Mouse (Mus musculus) kidney, postnatal 4 days (tissue): ENCODE measurements at regions not wholly inside any gene's neighbourhood (a gene's known extent, or its start where the extent isn't known, plus 50 kb on each side); places are given as distances from the start of the nearest gene placed in this dataset.

Source experiments
- DNase-seq, 2 experiments: peaks; one replicate each; pipeline ENCODE4 v3.0.0; 2021; ENCODE audit warnings: mixed read lengths in 2 of 2

DNA sequence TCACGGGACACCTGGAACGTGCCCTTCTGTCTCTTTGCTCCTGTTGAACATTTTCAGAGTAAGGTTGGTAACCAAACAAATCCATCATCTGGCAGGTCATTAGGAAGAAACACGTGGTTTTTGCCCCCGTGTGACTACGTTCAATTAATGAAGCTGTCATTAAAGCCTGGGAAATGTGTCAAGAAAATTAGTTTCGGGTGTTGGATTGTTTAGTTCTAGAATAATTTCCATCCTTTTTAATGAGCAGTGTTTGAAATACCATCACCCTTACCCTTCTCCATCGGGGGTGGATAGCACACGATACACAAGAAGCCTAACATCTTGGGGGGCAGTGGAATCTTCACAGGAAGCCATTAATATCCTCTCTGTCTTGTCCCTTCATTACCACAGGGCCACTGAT lies 107.7 kb downstream of the Far1 start:
- no peak for DNase-seq

DNA sequence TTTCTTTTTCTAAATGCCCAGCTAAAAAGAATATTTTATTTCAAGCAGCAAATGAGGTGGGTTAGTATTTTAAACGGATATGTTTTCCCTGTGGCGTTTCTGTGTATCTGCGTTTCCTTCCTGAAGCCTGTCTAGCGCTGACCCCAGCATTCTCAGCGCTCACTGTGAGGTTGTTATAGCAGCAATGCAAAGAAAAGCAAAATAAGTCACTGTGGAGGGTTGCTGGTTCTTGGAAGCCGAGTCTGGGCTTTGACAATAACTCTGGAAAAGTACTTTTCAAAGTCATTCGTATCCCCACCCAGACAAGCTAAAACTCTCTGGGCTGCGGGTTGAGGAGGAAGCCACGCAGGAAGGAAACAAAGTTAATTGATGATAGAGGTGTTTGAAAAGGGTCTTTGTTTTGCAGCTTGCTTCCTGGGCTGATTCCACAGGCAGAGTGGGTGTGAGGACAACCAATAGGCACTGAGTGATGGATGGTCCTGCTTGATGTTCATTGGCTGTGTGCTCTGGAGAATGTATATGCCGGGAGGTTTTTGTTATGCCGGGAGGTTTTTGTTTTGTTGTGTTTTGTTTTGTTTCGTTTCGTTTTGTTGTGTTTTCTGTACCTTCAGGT lies 108.4 kb downstream of the Far1 start:
- no peak for DNase-seq

DNA sequence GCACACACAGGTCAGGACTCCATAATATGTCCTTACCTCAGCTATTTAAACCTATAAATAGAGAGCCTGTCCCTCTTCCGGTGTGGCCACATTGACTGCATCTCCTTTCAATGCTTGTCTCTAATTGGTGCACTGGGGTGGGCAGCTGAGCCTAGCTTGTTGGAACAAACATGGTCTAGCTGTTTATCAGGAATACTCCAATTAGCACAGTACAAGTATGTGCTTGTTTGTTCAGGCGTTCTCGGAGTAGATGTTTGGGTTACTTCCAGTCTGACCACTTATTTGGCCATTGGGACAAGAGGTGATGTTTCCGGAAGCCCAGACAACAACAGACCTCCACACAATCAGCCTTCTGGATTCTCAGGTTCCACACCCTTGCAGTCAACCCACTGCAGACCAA lies 109.7 kb downstream of the Far1 start:
- DNase-seq = no peak

DNA sequence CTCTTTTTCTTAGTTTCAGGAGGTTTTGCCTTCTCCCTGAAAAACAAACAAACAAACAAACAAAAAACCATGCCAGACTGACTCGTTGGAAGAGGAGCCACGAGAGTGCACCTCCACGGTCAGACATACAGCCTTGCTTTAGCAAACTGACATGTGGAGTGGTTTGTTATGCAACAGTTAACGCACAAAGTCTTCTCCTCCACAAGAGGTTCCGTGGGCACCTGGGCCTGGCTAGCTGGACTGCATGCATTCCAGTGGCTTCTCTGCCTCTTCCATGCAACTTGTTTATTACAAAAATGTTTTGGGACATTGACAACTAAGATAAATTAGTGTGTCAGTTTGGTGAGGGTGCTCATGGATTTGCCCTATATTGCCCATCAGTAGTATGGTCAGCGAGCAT lies 110.3 kb downstream of the Far1 start:
- no peak for DNase-seq

DNA sequence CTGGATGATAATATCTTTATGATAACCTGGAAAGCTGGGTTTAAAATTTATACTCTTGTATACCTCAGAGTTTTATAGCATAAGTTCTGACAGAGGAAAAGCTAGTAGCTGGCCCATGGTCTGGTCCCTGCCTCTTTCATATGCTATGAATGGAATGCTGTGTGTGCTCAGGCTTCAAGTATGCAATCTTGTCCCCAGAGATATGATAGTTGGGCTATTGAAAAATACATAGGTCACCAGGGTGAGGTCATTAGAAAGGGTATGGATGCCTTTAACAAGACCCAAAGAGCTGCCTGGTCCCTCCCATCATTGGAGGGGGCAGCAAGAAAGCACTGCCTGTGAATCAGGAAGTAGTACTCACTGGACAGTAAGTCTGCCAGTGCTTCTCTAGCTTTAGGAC lies 113.1 kb downstream of the Far1 start:
- DNase-seq = no peak

DNA sequence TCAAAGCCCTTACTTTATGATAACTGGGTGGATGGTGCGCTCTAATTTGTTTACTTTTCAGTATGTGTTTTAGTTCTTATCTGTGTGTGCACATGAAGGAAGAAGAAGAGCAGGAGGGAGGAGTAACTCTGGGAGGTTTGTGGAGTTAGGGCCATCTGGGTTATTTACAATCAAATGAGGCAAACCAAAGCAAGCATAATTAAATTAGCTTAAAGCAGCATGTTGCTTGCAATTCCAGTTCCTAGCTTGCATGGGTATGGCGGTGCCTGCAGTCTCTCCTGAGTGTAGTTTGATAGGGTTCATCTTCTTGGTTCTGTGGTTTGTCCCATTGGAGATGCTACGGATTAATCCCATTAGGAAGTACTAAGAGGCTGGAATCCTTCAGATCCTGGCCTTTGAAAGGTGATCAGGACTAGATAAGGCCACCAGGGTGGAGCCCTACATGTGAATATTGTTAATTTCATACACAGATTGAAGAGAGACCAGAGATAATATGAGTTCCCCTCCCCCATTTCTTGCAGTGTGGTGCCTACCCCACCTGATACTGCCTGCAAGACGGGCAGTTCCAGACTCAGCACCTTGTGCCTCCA lies 123.5 kb downstream of the Far1 start:
- DNase-seq = no peak

DNA sequence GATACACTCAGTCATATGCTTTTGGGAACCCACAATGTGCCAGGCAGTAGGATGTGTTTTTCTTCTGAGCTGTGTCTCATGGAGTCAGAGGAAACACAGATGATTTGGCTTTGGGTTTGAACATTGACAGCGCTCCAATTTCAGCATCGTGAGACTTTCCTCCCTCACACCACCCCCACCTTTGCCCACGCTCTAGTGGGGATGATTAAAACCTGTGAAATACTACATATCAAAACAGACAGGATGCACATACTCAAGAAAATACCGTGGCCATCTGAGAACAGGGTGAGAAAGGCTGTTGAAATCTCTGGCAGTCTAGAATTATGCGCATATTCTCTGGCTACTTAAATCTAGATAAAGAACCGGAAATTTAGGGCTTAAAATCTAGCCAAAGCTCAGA lies 124.5 kb downstream of the Far1 start:
- no peak for DNase-seq

DNA sequence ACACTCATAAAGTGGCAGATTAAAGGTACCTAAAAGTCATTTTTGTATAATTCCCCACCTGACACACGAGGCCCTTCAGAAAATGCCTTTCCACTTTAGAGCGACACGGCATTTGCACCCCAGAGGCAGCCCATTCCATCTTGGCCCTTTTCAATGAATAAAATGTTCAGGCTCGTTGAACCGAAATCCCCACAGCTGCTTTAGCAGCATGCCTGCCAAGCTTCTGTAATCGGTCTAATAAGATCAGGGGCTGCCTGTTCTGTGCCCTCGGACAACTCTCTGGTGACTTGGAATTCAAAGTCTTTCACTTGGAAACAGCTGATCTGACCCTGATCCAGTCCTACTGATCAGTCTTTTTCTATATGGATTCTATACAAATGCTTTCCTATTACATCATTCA lies 123.3 kb upstream of the Spon1 start:
- DNase-seq = peak in 1 of 2 experiments; percentile 4

DNA sequence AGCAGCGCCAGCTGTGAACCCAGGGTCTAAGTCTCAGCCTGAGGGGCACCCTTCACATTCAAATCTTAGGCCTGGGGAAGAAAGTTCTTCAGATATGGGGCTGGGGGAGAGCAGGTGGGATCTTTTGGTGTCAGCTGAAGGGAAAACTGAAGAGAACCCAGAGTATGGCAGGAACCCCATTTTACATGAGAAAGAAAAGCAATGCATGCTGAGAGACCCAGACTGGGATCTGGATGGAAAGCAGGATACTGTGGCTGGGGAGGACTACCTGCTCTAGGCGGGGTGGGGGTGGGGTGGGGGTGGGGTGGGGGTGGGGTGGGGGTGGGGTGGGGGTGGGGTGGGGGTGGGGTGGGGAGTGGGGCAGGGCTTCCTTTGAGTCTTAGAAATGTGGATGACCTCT lies 115.2 kb upstream of the Spon1 start:
- no peak for DNase-seq

DNA sequence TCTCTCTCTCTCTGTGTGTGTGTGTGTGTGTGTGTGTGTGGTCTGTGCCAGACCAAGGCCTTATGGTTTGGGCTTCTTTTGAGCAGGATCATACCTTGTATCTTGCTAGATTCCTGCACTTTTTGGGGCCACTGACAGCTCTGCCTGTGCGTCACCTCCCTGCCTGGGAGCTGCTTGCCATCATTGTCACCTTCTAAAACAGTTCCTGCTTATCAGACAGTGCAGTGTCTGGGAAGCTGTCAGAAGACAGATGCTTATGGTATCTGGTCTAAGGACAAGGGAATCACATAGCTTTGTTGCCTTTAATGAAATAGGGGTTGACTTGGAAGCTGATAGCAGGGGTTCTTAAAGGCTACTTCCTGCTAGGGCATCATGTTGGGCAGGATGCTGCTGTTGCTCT lies 114.1 kb upstream of the Spon1 start:
- no peak for DNase-seq

DNA sequence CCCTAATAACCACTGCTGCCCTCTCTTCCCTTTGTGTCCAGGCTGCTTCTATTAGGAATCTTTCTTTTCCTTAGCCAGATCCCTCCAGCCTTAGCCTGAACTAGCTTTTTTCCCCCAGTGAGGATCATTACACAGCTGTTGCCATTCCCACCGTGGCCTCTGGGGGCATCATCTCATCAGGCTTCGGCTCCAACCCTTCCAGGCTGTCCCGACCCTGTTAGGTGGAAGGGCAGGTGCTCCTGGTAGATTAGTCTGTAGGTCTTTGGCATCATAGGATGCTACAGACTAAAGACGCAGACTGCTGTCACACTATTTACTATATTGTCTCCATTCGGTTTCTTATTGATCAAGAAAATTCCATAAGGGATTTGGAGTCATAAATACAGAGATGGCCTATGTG lies 112.7 kb upstream of the Spon1 start:
- peak; percentile 76 to 79 for DNase-seq

DNA sequence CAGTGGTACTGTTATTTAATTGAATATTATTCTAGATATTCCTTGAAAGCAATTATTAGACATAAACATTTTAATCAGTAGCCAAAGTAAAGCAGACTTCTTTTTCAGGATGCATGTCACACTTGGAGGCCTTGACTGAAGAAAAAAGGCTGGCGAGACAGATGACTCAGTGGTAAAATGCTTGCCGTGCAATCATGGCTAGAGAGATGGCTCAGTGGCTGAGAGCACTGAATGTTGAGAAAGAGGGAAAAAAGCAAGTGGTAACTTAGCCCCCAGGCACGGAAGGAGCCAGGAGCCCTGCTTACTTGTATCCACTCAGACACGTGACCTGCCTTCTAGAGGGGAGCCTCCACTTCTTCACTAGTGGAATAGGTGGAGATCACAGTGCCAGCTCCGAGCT lies 110.5 kb upstream of the Spon1 start:
- DNase-seq = no peak

DNA sequence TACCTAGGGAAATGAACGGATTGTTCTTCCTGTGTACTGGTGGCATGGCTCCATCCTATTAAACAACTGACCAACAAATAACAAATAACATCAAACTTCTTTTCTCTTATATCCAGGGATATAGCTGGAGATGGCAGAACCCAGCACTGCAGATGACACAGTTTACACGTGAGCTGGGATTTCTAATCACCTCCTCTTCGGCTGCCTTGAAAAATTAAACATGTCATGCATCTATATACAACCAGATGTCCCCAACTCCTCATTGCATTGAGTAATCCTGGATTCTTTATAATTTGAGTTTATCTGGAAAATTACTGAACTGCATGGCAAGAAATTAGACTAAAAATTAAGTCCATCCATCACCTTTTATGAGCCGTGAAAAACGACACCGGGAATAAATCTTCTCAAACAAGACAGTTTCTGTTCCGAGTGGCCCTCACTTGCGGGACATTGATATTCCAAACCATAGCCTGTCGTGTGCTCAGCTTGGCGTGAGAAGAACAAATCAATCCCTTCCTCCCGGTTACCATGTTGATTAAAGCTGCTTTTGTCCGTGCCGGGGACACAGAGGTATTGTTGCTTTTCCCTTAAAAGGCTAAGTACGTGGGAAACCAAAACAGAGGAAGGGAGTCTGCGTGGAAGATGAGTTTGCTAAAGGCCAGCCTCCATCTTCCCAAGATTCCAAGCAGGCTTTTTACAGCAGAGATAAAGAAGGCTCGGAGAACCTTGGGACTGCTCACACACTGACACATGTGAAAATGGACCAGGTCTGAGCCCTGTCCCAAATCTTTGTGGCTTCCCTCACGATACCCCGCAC lies 92.8 kb upstream of the Spon1 start:
- no peak for DNase-seq

DNA sequence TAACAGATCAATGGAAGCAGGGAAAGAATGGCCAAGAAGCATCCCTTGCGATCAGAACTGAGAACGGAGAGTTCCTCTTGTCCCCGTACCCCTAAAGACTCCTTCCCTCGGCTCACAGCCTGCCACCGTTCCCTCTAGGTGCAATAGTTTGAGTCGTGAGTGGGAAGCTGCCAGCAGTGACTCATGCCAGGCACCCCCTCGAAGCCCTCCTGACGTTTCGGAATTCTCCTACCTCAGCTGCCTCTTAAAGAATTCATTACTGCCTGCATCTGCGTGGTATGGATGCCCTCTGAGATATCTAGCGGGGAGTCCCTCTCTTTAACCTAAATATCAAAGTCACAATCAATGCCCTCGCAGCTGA lies 92.2 kb upstream of the Spon1 start:
- DNase-seq = no peak

DNA sequence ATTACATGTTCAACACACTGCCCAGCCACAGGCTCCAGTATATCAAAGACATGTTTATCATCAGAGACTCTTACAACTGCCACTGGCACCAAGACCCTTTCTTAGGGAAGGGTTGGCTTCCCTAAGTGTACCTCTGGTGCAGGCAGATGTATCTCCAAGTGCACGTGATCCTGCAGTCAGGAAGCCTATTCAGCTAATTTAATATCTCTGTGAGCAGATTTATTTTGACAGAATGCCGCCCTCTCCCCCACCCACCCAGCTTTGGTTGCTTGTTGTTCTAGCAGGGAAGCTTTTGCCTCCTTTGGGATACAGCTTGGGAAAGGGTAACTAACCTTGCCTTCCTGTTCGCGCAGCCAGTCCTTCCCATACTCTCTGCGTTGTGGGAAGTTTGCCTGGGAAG lies 83.5 kb upstream of the Spon1 start:
- no peak for DNase-seq

DNA sequence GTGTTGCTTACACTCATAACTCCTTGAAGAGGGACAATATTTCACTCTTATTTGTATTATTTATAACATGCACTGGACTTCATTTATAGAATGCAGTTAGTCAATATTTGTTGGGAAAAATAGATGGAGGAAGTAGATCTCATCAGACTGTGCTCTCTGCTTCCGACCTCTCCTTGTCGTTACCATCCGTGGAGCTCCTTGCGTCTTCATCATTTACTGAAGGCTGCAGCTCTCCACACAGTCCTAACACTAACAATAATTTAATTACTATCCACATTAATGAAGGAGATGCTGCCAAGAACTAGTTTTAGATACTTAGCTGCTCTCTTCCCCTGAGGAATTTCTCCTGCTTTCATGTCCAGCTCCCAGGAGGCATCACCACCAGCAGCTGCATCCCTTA lies 80.4 kb upstream of the Spon1 start:
- no peak for DNase-seq

DNA sequence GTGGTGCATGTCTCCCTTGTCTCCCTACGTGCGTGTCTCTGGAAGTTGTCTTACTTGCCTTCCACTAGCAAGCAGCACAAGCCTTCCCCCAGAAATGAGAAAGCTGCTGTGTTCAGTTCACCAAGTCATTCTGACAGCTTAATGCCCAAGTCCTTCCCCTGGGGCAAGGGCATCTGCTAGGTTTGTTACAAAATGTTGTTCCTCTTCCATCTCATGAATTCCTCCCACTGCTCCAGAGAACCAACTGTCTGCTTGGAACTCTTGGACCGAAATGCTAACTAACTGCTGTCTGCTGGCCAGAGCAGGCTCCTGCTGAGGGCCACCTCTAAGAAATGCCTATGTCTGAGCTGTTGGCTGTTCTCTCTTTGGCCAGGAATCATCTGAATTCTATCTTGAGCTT lies 79.3 kb upstream of the Spon1 start:
- no peak for DNase-seq

DNA sequence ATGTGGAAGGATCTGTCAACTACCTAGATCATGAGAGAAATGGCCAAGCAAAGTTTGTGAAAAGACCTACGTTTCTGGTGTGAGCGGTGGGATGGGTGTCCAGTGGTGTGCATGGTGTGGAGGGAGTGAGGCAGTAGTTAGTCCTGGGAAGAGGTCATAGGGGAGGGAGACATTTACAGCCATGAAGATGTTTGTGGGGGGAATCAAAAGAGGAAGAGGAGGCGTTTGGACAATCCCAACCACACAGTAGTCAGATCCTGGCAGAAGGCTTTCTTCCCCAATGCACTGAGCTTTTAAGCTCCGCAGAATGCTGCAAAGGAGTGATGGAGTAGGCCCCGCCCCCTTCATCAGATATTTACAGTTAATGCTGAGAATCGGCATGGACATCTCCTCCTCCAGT lies 78.2 kb upstream of the Spon1 start:
- DNase-seq = no peak

DNA sequence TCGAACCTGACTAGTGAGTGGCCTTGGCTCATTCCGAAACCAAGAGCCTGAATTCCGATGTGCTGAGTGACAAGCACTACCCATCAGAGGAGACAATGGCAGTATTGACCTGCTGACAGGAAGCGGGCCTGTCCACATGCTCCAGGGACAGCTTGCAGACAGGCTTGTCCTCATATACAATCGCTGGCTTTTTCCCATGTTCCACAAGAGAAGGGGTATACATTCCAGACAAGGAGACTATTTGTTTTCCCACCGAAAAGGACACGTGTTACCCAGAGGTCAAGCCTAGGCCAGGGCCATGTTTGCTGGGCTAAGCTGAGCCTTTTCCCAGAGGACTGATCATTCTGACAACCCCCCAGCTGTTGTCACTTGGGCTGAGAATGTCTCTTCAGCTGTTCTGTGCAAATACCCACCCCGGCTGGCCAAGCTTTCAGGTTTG lies 77.5 kb upstream of the Spon1 start:
- DNase-seq = no peak

DNA sequence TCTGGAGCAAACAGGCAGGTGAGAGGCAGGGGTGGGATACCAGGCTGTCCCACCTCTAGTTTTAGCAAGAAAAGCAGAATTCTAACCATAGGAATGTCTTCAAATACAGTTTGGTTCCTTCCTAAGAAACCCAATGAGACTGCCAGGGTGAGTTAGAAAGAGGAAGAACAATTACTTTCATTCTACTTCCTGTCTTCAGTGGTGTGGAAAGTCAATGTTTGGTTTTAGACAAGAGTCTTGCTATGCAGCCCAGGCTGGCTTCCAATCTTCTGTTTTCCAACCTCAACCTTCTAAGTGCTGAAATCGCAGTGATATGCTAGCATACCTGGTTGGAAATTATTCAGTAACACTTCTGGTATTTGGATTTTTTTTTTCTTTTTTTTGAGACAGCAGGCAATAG lies 77.1 kb upstream of the Spon1 start:
- no peak for DNase-seq

DNA sequence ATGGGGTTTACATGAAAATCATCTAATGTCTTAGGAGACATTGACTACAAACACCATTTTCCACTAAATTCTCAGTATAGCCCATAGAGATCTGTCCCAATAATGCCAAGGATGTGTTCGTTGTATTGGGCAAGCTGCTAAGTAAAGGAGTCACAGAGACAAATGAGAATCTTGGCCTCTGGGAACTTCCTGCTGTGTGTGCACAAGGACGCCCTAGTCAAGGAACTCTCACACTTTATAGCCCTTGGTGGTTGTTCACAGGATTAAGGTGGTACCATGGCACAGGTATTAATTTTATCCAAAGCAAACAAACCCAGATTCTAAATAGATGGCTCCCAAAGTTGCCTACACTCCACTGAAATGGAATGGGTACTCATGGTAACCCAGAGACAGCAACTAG lies 76.7 kb upstream of the Spon1 start:
- DNase-seq = no peak

DNA sequence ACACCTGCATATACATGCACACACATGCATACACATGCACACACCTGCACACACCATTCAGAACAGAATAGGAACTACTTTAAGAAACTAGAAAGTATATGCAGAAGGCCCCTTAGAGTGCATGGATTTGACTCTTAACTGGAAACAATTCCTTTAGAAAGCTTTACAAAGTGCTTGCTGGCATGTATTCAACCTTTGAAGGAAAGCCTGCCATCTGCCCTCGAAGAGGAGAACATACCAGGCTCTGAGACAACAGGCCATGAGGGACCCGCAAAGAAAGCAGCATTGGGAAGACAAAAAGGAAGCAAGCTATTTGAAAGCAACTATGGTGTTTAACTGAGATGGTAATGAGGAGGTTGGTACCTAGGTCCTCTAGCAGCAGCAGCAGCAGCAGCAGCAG lies 74.0 kb upstream of the Spon1 start:
- no peak for DNase-seq

DNA sequence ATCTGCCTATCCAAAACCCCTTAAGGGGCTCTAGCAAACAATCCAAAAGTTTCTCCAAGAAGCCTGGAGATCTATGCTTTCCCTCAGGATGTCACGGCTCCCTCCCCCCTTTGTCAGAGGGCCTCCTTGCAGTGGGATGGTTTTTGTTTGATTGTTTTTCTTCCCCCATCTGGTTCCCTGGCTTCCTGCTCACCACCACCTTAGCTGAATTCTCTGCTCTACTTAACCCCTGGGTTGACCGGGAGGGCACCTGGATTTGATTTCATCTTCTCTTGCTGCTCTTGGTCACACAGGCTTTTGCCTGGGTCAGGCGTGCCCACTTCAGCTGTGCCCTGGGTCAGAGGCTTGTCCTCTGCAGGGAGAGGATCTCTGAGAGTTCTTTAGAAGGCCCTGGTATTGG lies 72.3 kb upstream of the Spon1 start:
- no peak for DNase-seq

DNA sequence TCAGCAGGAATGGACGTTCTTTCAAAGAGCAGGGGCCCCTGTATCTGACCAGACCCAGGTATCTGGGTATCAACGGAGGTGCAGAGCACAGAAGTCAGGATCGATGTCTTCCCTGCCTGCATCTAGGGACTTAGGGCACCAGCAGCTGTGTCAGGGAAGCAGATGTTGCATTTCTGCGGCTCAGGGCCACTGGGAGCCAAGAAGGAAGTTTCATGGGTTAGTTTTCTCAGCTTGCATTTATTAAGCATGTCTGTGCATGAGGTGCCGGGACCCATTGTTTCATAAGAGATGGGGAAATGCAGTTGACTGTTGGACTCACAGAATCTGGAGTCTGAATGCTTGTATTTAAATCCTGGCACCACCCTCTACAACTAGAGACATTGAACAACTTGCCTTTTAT lies 71.3 kb upstream of the Spon1 start:
- no peak for DNase-seq

DNA sequence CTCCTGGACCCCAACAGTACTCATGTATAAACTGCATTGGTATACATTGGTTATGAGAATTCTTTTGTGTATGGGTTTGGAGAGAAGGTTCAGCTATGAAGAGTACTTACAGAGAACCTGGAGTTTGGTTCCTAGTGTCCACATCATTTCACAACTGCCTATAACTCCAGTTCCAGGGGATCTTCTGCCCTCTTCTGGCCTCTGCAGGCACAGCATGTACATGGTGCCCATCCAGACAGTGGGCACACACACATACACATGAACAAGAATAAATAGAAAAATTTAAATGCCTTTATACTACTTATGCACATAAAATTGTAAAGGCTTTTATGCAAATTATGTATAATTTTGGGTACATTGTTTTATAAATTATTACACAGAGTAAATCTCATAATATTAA lies 59.9 kb upstream of the Spon1 start:
- DNase-seq = no peak
